Mouse (Mus musculus) heart, embryonic 16.5 days (tissue): ENCODE results near the gene Kcne1. TPM values are rescaled to one million over a fixed set of nuclear protein-coding genes. Genes with fewer than 3 reads are reported as not detected.
A peak's percentile ranks its signal among the peaks of the same experiment; 100 is the strongest.

Experiments
- ATAC-seq: fragments of 200-750 bp; cut with Nextera tagmentation; replicated peaks from 2 replicates; pipeline ENCODE4 v1.8.0; 2017; ENCODE audit warnings: moderate number of reproducible peaks; ENCODE audit not compliant: insufficient read depth, low FRiP score; ENCODE audit errors: extremely low read depth
- H3K27ac ChIP-seq: fragments of 300-500 bp; sonication (generic); 2 replicates; pipeline ENCODE4 v1.5.1; 2014; ENCODE audit warnings: mild to moderate bottlenecking, low read length, control low read depth, moderate library complexity
- H3K27me3 ChIP-seq: fragments of 300-500 bp; sonication (generic); 2 replicates; pipeline ENCODE4 v1.6.1; 2014; ENCODE audit warnings: low read length, mixed read lengths; ENCODE audit not compliant: control insufficient read depth, insufficient read depth
- H3K36me3 ChIP-seq: fragments of 300-500 bp; sonication (generic); 2 replicates; pipeline ENCODE4 v1.6.1; 2014; ENCODE audit not compliant: control insufficient read depth, insufficient read depth
- H3K4me1 ChIP-seq: fragments of 300-500 bp; sonication (generic); 2 replicates; pipeline ENCODE4 v1.6.1; 2014; ENCODE audit warnings: low read length, mixed read lengths; ENCODE audit not compliant: control insufficient read depth, insufficient read depth
- H3K4me2 ChIP-seq: fragments of 300-500 bp; sonication (generic); 2 replicates; pipeline ENCODE4 v1.6.1; 2014; ENCODE audit warnings: low read depth, mild to moderate bottlenecking, control low read depth, low read length
- H3K4me3 ChIP-seq: fragments of 300-500 bp; sonication (generic); 2 replicates; pipeline ENCODE4 v1.5.1; 2014; ENCODE audit warnings: mild to moderate bottlenecking, control low read depth, low read length
- H3K9ac ChIP-seq: fragments of 300-500 bp; sonication (generic); 2 replicates; pipeline ENCODE4 v1.6.1; 2014; ENCODE audit warnings: low read length, control low read depth
- H3K9me3 ChIP-seq: fragments of 300-500 bp; sonication (generic); replicated peaks from 2 replicates; pipeline ENCODE4 v1.6.1; 2016; ENCODE audit warnings: low read length; ENCODE audit not compliant: control insufficient read depth
- WGBS: fragments of 180-500 bp; shearing (Covaris S2); extraction: QIAGEN DNeasy Blood & Tissue Kit; methylation state at CpG from one replicate; pipeline ENCODE4 v1.1.7; 2014; 5-methylcytosine and 5-hydroxymethylcytosine counted together
- polyA plus RNA-seq: library from polyadenylated mRNA; unstranded; fragments of >200 nt; fragmentation: Nextera tagmentation; extraction: Ambion mirVana; gene quantifications from 2 replicates; pipeline ENCODE4 v1.2.1, GENCODE M21; 2015

Gene Kcne1
- polyA plus RNA-seq, 1 experiment from 2014 or later, result 166 TPM

- WGBS, result 90% methylated on average over 12 of the region's 12 CpGs
- H3K36me3 ChIP-seq, result no peaks in the 10 kb centered on the region
Observed at GRCm38 (mm10) chr16:92353295-92353694, 6.0 kb downstream of the Kcne1 start.

GRCm38 (mm10) chr16:92348941-92349340, 10.3 kb downstream of the Kcne1 start:
- 69% methylated on average over 12 of the region's 12 CpGs for WGBS
- no peak overlapping the region for H3K4me2 ChIP-seq
- no peak overlapping the region for H3K9ac ChIP-seq
- H3K4me3 ChIP-seq, result no peak overlapping the region
- peaks cover 22% of the 10 kb centered on the region for H3K4me1 ChIP-seq
- no peaks in the 10 kb centered on the region for H3K9me3 ChIP-seq
- no peaks in the 10 kb centered on the region for H3K36me3 ChIP-seq
- no peak overlapping the region for H3K27ac ChIP-seq
- ATAC-seq, result no peak
- H3K27me3 ChIP-seq, result no peaks in the 10 kb centered on the region

More at GRCm38 (mm10) chr16:92353295-92353694, 6.0 kb downstream of the Kcne1 start:
- Histone ChIP-seq H3K27ac (no peak overlapping the region), H3K4me2 (no peak overlapping the region), H3K9me3 (no peaks in the 10 kb centered on the region), H3K4me3 (no peak overlapping the region), H3K9ac (no peak overlapping the region), H3K27me3 (no peaks in the 10 kb centered on the region; the same call in 1 of the 2 replicates), H3K4me1 (peaks cover 40% of the 10 kb centered on the region)
- no peak for ATAC-seq

- WGBS, result 35% methylated on average over 13 of the region's 13 CpGs
- no peak overlapping the region for H3K4me3 ChIP-seq
- H3K9me3 ChIP-seq, result no peaks in the 10 kb centered on the region
- no peaks in the 10 kb centered on the region for H3K36me3 ChIP-seq
- peak overlapping the region; percentile 45 for H3K4me2 ChIP-seq
- no peaks in the 10 kb centered on the region for H3K27me3 ChIP-seq
- peak overlapping the region; percentile 99 for H3K27ac ChIP-seq
- H3K4me1 ChIP-seq, result peaks cover 25% of the 10 kb centered on the region
- ATAC-seq, result peak; percentile 84
- H3K9ac ChIP-seq, result peak overlapping the region; percentile 74
Observed at GRCm38 (mm10) chr16:92346297-92346916, 12.9 kb downstream of the Kcne1 start.

- no peak overlapping the region for H3K4me2 ChIP-seq
- 15% methylated on average over 11 of the region's 11 CpGs for WGBS
- ATAC-seq, result peak; percentile 77
- H3K4me1 ChIP-seq, result peaks cover 35% of the 10 kb centered on the region
- no peaks in the 10 kb centered on the region for H3K9me3 ChIP-seq
- H3K4me3 ChIP-seq, result no peak overlapping the region
- no peaks in the 10 kb centered on the region for H3K27me3 ChIP-seq
- H3K36me3 ChIP-seq, result no peaks in the 10 kb centered on the region
- H3K27ac ChIP-seq, result peak overlapping the region; percentile 99
- peak overlapping the region; percentile 43; the same call in 1 of the 2 replicates for H3K9ac ChIP-seq
Observed at GRCm38 (mm10) chr16:92345177-92345576, 14.1 kb downstream of the Kcne1 start.

- peak; percentile 56 for ATAC-seq
- no peaks in the 10 kb centered on the region for H3K36me3 ChIP-seq
- H3K4me2 ChIP-seq, result peak overlapping the region; percentile 69
- H3K9me3 ChIP-seq, result no peaks in the 10 kb centered on the region
- no peaks in the 10 kb centered on the region for H3K27me3 ChIP-seq
- H3K27ac ChIP-seq, result peak overlapping the region; percentile 95
- peak overlapping the region; percentile 49 for H3K4me3 ChIP-seq
- peaks cover 28% of the 10 kb centered on the region for H3K4me1 ChIP-seq
- 13% methylated on average over 27 of the region's 27 CpGs for WGBS
- peak overlapping the region; percentile 67 for H3K9ac ChIP-seq
Observed at GRCm38 (mm10) chr16:92340612-92341511, 18.4 kb downstream of the Kcne1 start.

GRCm38 (mm10) chr16:92336280-92336679, 23.0 kb downstream of the Kcne1 start:
- Histone ChIP-seq H3K27me3 (no peaks in the 10 kb centered on the region), H3K4me2 (no peak overlapping the region), H3K9me3 (no peaks in the 10 kb centered on the region), H3K9ac (no peak overlapping the region), H3K36me3 (no peaks in the 10 kb centered on the region), H3K4me3 (no peak overlapping the region), H3K4me1 (peaks cover 17% of the 10 kb centered on the region), H3K27ac (no peak overlapping the region)
- 7% methylated on average over 9 of the region's 9 CpGs for WGBS
- ATAC-seq, result no peak

GRCm38 (mm10) chr16:92334600-92334999, 24.7 kb downstream of the Kcne1 start:
- Histone ChIP-seq H3K4me2 (no peak overlapping the region), H3K27me3 (no peaks in the 10 kb centered on the region), H3K4me3 (no peak overlapping the region), H3K9ac (no peak overlapping the region), H3K9me3 (no peaks in the 10 kb centered on the region), H3K36me3 (no peaks in the 10 kb centered on the region), H3K27ac (no peak overlapping the region), H3K4me1 (peaks cover 6% of the 10 kb centered on the region)
- no peak for ATAC-seq
- WGBS, result 58% methylated on average over 9 of the region's 9 CpGs

GRCm38 (mm10) chr16:92330966-92331365, 28.3 kb downstream of the Kcne1 start:
- Histone ChIP-seq H3K4me1 (peaks cover 6% of the 10 kb centered on the region), H3K9me3 (no peaks in the 10 kb centered on the region), H3K9ac (no peak overlapping the region), H3K4me3 (no peak overlapping the region), H3K27me3 (no peaks in the 10 kb centered on the region), H3K36me3 (no peaks in the 10 kb centered on the region), H3K4me2 (no peak overlapping the region), H3K27ac (peak overlapping the region; percentile 49; the same call in 1 of the 2 replicates)
- 46% methylated on average over 5 of the region's 5 CpGs for WGBS
- ATAC-seq, result no peak

- no peaks in the 10 kb centered on the region for H3K9me3 ChIP-seq
- 81% methylated on average over 10 of the region's 10 CpGs for WGBS
- H3K36me3 ChIP-seq, result no peaks in the 10 kb centered on the region
- no peak for ATAC-seq
- H3K27me3 ChIP-seq, result no peaks in the 10 kb centered on the region
- H3K9ac ChIP-seq, result no peak overlapping the region
- H3K27ac ChIP-seq, result no peak overlapping the region
- H3K4me1 ChIP-seq, result peaks cover 5% of the 10 kb centered on the region
- no peak overlapping the region for H3K4me3 ChIP-seq
- no peak overlapping the region for H3K4me2 ChIP-seq
Observed at GRCm38 (mm10) chr16:92327911-92328310, 31.4 kb downstream of the Kcne1 start.
